Mouse (Mus musculus) urinary bladder, postnatal 25 days (tissue): ENCODE results near the gene Camta2.
A peak's percentile ranks its signal among the peaks of the same experiment; 100 is the strongest.

ENCODE experiments used
- DNase-seq: peaks from one replicate; pipeline ENCODE4 v3.0.0; 2022; ENCODE audit warnings: low spot score

Camta2 gene

DNA sequence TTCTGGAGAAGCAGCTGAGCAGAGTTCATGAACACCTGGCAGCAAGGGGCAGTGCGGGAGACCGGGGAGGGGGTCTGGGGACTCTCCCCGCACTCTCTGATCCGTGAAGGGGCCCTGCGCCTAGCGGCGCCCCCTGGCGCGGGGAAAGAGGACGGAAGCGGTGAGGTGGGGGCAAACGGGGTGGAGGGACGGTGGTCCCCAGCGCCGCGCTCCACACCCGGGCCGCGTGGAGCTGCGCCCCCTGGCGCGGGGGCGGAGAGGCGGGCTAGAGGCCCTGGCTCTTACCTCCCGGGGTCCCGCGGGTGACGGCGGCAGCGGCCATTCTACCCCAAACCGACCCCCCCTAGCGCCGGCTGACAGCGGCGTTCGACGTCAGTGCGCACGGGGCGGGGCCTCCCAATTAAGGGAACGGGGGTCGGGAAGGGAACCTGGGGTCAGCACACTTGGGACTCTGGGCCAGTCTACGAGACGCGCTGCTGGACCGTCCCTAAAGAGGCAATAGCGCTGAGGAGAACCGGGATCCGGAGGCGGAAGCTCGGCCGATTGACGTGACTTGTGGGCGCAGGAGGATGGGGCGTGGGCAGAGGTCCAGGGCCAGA lies at the start of gene Camta2:
Camta2 (minus strand) TSS at position 505 of the 599 bp plus-strand sequence.
- DNase-seq = peak; percentile 87

DNA sequence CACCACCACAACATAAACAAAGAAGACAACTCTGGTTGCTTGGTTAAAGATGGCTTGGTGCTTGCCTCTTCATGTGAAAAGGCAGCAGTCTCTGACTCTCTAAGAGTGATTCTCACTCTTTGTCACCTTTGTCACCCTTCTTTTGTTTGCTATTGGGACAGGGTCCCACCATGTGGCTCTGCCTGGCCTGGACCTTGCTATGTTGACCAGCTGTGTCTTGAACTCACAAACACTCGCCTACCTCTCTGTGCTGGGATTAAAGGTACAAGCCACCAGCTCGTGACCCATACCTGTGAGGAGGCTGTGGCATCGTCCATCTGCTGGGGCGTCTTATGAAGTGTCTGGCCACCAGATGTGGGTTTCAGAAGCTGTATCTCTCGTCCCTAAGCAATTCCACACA lies 45.4 kb upstream of the Camta2 start:
- DNase-seq = no peak

DNA sequence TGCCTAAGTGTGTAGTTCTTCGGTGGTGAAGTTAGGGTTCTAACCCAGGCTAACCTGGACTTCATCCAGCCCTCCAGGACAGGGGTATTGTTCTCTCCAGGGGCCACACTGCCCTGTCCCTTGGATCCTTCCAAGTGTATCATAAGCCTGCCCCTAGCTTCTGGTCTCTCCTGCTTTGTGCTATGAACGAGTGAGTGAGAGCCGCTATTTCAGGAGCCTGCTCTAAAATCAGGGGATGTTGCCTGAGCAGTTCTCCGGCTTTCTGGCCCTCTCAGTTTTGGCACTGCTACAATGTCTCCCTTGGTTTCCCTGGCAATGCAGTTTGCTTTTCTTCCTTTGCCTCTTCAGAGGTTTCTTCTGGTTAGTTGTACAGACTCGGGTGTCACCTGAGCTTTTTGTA lies 43.3 kb upstream of the Camta2 start:
- DNase-seq = no peak

DNA sequence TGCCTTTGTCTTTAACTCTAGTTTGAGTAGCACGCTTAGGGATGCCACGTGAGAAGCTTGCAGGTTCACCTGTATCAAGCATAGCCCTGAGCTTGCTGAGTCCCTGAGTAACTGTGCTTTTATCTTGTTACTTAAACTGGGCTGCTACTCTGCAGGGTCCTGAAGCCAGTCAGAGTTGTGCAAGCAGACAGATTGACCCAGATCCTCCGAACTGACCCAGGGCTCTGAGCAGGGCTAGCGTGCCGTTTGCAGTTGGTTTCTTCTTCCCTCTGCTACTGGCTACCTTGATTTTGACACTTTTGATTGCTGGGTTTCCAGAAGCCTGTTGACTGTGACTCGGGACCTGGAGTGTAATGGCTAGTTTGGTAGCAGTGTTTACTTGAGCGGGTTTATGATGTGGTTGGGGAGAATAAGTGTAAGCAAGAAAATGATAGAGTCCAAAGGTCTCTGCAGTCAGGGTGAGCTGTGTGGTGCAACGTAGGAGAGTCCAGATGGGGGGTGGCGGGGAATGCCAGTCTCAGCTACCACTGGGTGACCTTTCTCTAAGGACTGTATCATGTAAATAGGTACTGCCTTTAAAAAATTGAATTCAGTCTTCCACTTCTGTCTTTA lies 42.6 kb upstream of the Camta2 start:
- DNase-seq = no peak

DNA sequence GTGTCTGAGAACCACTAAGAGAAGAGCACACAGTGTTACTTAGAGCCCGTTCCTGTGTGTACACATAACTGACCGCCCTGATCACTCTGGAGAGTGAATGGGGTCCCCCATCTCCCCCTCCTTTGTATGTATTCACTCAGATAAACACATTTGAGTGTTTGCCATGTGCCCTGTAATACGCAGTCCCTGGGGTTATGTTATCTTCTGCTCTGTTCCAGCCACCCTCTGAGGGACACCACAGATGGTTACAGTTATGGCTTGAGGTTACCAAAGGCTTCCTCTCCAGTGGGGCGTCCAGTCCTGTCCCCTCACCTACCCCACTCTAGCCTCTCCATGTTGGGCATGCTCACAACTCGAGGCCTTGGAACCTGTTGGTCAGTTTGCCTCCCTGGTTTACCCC lies 39.5 kb upstream of the Camta2 start:
- no peak for DNase-seq

DNA sequence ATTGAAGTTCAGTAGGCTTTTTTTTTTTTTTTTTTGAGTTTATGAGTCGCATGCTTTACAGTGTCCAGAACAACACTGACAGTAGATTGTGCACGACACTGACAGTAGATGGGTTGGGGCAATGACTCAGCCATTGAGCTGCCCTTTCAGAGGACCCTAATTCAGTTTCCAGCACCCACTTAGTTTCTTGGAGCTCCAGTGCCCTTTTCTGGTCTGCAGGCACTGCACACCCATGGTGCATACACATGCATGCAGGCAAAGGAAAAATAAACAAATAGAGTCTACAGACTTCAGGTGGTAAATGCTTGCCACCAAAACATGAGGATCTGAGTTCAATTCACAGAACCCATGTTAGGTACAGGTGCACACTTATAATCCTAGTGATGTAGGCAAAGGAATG lies 38.7 kb upstream of the Camta2 start:
- DNase-seq = no peak

DNA sequence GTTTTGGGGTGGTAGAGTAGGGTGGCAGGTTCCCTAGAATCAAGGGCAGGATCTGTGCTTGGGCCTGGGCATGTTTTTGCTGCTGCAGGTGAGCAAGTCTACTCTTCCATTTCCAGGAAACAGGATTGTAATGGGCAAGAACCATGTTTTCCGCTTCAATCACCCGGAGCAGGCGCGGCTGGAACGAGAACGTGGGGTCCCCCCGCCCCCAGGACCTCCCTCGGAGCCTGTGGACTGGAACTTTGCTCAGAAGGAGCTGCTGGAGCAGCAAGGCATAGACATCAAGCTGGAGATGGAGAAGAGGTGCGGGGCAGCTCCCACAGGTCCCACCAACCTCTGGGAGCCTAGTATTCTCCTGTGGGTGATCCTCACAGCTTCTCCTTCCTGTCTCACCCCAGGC lies 36.8 kb upstream of the Camta2 start:
- no peak for DNase-seq

DNA sequence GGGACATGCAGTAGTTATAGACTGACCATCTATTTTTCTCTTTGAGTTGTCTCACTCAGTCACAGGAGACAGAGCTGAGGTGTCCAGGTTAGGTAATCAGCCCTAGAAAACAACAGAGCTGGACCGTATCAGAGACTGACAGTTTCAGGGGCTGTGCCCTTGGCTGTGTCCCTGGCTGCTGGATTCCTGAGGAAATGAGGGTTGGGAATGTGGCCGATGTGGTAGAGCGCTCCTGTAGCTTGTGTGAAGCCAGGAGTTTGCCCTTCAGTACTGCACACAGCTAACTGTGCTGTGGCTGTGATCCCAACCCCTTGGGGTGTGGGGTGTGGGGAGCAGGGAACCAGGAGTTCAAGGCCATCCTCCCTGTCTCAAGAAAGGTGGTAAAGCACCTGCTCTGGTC lies 33.2 kb upstream of the Camta2 start:
- DNase-seq = no peak

DNA sequence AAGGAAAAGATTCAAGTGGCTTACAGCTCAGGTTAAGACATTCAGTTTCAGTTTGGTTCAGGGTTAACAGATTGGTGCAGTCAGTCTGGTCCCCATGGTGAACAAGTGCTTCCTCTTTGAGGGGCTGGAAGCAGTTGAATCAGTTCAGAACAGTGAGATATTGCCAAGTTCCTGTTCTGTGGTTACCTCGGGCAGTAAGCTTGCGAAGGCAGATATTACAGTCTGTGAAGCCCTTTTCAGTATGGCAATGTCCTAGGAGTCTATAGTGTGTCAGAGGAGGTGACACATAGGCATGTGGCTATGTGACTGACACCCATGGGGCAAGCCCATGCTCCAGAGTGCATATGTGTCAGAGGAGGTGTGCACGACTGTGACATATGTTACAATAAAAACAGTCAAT lies 32.7 kb upstream of the Camta2 start:
- DNase-seq = no peak

DNA sequence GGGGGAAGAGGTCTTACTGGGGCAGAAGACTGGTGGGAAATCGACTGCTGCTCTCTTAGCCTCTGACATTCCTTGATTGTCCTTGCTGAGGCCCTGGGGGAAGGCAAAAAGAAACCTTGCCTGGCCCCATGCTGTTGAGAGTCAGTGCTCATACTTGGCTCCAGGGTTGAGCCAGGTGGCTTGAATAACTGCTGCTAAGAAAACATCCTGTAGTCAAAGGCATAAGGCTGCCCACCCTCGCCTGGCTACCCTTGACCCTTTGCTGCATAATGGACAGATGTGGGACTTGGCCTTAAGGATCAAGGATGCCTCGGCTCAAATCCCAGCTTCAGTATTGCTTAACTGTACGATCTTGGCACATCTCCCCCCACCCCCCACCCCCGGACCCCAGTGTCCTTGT lies 30.6 kb upstream of the Camta2 start:
- DNase-seq = no peak

DNA sequence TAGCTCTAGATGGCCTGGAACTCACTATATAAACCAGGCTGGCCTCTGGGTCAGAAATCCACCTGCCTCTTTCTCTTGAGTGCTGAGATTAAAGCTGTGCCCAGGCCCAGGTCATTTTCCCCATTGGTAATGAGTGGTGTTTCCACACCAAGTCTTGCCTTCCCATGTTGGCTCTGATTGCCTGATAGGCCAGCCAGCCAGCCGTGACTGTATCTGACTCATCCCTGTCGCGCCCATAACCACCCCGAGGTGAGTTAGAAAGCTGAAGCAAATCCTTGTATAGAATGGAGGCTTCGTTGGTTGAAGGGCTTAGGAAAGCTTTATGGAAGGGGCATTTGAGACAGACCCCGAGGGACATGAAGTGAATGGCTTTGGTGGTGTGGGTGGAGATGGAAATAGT lies 27.9 kb upstream of the Camta2 start:
- DNase-seq = no peak

DNA sequence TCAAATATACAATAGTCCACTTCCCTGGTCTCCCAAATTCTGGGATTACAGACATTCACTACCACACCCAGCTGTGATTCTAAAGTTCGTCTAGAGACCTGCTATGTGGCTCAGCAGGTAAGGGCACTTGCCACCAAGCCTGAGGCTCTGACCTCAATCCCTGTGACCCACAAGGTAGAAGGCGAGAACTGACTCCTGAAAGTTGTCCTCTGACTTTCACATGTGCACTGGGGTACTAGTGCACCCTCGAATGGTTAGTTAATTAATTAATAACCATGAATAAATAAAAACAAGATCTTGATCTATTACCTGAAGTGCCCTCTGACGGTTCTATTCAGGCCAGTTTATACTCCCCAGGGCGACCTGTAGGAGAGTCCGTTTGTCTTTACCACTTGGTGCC lies 25.3 kb upstream of the Camta2 start:
- DNase-seq = no peak

DNA sequence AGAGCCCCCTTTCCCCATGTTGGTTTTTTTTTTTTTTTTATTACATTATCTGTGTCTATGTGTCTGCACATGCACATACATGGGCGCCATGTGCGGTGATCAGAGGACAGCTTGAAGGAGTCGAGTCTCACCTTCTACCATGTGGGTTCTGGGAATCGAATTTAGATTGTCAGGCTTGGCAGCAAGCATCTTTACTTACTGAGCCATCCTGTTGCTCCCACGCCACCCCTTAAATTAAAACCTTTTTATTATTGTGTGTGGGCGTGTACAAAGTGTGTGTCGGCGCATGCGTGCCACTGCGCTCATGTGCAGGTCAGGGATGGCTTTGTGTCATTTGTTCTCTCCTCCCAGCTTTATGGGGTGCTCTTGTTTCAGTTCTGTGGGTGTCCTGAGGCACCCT lies 23.1 kb upstream of the Camta2 start:
- DNase-seq = no peak

DNA sequence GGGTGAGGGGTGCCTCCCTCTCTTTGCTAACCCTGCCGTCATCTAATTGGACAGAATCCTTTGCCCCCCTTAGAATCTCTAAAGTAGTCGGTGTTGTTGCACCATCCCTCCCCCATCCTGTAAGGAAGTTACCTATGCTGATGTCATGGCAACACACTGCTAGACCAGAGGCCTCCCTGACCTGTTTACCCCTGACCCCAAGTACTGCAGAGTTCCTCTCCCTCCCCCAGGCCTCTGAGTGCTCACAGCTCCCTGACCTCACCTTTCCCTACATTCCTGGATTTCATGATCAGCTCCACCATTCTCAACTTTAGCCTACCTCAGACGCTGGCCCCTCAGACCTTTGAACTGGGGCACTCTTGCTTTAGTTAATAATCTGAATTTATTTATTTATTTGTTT lies 18.2 kb upstream of the Camta2 start:
- DNase-seq = no peak

DNA sequence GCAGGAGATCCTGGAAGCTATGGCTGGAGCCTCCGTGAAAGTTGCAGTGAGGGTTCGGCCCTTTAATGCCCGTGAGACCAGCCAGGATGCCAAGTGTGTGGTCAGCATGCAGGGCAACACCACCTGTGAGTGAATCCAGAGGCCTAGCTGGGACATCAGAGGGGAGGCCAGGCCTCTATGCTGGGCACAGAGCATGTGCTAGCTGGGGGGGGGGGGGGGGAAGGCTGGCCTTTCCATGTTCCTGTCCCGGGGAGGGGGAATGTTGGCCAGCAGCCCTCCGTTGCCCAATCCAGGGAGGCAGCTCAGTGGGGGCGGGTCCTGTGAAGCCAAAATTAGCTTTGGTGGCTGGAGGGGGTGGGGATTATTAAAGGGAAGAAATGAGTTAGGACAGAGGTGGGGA lies 14.9 kb upstream of the Camta2 start:
- no peak for DNase-seq

DNA sequence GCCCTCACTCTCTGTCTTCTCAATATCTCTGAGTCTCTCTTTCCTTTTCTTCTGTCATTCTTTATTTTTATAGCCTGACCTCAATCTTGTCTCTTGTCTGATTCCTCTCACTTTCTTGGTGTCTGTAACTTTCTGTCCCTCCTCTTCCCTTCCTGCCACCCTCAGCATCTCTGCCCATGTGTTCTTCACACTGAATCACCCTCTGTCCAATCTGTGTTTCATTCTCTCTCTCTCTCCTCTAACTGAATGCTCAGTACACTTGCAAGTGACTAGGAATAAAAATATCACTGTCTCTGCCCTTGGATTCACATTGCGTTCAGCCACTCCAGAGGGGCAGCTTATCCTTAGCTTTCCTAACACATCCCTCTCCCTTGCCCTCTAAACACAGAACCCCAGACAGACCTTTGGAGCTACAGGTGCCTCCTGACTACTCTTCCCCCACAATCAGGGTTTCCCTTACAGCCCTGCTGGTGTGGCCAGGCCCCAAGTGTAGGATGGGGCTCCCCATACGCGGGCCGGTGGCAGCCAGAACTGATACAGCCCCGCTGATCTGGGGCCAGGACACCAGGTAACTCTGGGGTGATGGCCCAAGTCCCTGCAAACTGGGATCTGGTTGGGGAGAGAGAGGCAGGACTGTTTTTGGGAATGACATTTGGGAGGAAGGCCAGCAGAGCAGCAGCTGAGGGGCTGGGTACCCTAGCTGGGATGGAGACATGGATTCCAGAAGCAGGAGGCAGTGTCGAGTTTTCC lies 14.3 kb upstream of the Camta2 start:
- DNase-seq = no peak

DNA sequence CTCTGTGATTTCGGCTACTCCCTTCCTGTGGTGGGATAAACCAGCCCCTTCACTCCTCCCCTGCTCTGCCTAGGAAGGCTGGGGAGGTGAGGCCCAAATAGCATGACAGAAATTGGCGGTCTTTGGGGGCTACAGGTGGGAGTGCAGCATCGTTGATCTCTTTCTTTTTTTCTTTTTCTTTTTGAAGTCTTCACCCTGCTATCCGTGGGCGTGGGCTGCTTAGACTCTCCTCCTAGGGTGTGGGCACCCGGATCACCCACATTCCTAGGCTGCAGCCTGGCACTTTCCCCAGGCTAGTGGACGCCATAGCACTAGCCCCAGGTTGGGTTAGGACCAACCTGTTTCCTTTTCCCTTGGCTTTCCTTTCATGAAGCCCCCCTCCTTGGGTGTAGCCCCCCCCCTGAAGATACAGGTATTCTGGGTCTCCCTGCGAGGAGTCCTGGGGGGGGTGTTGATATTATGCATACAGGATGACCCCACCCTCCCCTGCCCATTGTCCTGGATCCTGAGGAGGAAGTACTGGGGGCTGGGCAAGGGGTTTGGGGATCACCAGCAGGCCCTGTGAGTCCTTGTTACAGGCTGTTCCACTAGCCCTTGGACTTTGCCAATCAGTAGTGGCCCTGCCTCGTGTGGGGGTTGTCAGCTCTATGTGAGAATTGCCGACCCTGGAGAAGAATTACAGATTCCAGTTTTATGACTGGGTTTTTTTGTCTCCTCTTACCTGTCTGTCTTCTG lies 13.5 kb upstream of the Camta2 start:
- no peak for DNase-seq

DNA sequence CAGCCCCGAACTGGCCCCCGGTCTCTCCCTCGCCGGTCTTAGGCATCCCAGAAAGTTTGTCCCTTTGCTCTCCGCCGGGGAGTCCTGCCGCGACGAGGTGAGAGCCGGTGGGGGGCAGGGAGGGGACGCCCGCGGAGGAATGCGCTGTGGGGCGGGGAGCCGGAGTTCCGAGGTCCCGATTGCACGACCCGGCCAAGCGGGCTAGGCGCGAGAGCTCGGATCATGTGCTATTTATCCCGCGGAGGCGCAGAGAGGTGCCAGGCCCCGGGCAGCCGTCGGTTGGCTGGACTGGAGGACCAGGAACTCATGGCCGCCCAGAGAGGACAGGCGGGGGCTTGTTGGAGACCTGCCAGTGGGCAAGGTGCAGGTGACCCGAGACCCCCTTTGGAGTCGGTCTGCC lies 12.7 kb upstream of the Camta2 start:
- peak; percentile 72 for DNase-seq

DNA sequence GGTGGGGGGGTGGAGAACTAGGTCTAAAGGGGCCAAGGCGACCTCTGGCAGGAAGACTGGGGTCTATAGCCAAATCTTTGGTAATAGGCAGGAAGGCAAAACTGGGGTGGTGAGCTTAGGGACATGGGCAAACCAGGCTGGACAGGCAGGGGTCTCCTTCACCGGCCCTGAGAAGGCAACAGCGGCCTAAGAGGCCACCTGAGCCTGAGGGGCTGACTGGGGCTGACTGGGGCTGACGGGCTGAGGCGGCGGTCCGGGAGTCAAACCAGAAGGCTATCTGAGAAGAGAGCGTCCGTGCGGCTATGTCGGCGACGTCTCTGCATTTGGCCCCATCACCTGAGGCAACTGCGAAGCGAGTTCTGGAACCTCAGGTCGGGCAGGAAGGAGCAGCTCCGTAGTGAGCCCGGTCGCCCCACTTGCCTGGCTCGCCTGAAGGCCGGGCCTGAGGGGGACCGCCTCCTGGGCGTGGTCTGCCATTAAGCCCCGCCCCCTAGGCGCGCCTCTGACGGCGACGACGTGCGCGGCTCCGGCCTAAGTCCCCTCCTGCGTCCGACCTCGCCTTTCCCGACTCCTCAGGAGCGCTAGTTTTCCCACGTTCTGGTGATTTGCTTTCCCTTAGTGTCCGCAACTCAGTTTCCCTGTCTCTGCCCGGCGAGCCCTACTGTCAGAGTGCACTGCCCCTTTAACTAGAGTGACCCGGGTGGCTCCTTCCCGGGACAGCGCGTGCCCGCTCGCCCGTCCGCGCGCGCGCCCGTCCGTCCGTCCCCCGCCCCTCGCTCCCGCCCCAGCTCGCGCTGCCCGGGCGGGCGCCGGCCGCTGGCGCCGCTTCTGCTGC lies 12.0 kb upstream of the Camta2 start, which contains the start of the genes Inca1 and Kif1c:
Inca1 (minus strand) TSS at position 434 of the 835 bp plus-strand sequence.
Kif1c (plus strand) TSS at position 827 of the 835 bp plus-strand sequence.
- peak; percentile 98 for DNase-seq

DNA sequence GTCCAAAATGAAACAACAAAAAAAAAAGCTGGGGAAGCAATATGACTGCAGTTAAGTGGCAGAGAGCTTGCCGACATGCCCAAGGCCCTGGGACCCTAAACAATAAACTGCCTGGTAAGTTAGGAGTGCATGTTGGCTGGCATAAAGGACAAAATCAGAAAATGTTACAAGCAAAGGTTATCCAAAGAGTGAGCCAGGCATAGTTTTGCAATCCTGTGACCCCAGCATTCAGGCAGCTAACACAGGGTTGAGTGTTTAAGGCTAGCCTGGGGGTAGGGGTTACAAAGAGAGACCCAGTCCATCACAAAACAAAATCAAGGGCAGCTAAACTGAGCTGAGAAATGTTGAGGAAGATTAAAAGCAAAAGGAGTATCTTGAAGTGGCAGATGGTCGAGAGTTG lies 11.1 kb upstream of the Camta2 start:
- no peak for DNase-seq

DNA sequence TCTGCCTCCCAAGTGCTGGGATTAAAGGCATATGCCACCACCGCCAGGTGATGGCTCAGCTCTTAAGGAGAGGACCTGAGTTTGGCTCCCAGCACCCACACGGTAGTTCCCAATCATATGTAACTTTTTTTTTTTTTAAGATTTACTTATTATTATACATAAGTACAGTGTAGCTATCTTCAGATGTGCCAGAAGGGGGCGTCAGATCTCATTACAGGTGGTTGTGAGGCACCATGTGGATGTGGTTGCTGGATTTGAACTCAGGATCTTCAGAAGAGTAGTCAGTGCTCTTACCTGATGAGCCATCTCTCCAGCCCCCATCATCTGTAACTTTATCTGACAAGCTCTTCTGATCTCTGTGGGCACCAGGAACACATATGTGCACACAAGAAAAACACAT lies 9.5 kb upstream of the Camta2 start:
- no peak for DNase-seq

DNA sequence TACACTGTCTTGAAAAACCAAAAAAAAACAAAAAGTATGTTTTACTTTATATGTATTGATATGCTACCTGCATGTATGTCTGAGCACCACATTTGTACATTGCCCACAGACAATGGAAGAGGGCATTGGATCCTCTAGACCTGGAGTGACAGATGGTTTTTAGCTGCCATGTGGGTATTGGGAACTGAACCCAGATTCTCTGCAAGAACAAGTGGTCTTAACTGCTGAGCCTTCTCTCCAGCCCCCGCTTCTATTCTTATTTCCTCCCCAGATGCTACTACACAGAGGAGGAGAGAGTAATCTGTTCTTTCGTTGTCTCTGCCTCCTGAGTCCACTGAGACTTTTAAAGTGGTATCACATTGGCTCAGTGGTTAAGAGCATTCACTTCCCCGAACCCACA lies 5.6 kb upstream of the Camta2 start:
- DNase-seq = no peak
